Mouse (Mus musculus) testis, adult 2 months (tissue): ENCODE measurements around the gene B430306N03Rik.

Experiments used
- CTCF ChIP-seq: fragments of 200-500 bp; IDR thresholded peaks from 2 replicates; pipeline ENCODE4 v1.5.1; 2012; ENCODE audit warnings: low read depth, mild to moderate bottlenecking, inconsistent platforms, low read length, moderate library complexity; ENCODE audit not compliant: control insufficient read depth, insufficient read depth, insufficient replicate concordance
- POLR2A ChIP-seq: fragments of 200-500 bp; IDR thresholded peaks from 2 replicates; pipeline ENCODE4 v1.6.1; 2012; ENCODE audit warnings: low read depth, mild to moderate bottlenecking, inconsistent platforms, low read length, moderate library complexity; ENCODE audit not compliant: control insufficient read depth

GRCm38 (mm10) chr17:48355822-48356221 is 39.9 kb downstream of the B430306N03Rik start:
- TF ChIP-seq CTCF (no peak), POLR2A (no peak)
